Mouse (Mus musculus) spleen, adult 12 weeks (tissue): ENCODE measurements around the gene 4932438H23Rik.

Experiments
- DNase-seq: peaks from one replicate; pipeline ENCODE4 v3.0.0; 2022; ENCODE audit warnings: low spot score

4932438H23Rik gene

DNA sequence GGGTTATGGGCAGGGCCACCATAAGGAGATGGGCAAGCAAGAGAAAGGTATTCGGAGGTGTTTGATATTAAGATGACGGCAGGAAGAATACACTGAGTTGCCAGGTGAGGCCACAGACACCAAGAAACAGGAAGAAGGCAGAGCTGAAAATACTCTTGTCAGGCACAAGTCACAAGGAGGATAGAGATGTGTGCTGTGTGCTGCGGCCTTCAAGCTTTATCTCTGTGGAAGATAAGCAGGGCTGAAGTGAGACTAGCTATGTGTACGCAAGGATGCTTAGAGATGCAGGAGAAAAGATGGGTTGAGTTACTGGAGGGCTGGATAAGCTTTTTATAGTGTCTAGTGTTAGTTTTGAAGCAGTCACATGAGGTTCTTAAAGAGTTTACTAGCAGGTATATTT, 37.7 kb downstream of the 4932438H23Rik start:
- no peak for DNase-seq

- peak; percentile 26 for DNase-seq
These were observed 38.7 kb downstream of the 4932438H23Rik start for GRCm38 (mm10) chr16:91056043-91056821.

DNA sequence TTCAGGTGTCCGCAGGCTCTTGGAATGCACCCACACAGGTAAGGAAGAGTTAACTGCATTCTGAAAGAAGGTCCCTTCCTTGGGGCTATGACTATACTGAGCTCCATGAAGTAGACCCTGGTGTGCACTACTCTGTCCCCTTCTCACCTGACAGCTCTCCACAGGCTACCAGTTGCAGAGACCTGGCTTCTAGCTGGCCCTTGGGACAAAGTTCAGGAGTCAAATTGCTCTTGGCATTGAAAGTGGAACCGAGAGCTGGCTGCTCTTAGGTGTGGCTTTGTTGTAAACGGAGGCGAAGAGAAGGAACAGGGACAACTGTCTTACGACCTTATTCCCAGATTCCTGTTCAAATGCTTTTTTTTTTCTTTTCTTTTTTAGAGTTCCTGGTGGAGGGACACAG, 39.8 kb downstream of the 4932438H23Rik start:
- no peak for DNase-seq

DNA sequence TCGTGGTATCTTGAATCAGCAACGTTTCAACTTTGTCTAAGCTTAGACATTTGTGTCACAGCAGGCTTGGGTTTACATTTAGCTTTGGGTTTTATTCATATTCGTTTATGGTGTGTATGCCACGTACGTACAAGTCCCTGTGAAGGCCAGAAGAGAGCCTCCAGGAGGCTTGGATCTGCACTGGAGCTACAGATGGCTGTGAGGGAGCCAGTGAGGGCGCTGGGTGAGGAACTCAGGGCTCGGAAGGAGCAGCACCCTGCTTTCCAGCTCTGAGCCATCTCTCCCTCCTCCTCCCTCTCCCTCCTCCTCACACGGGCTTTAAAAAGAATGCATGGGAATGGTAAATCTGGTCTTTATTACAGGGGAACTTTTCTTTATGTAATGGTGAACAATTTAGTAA, 41.3 kb downstream of the 4932438H23Rik start:
- DNase-seq: no peak

- DNase-seq: peak; percentile 51
These were observed 49.4 kb downstream of the 4932438H23Rik start for GRCm38 (mm10) chr16:91045511-91045910.

DNA sequence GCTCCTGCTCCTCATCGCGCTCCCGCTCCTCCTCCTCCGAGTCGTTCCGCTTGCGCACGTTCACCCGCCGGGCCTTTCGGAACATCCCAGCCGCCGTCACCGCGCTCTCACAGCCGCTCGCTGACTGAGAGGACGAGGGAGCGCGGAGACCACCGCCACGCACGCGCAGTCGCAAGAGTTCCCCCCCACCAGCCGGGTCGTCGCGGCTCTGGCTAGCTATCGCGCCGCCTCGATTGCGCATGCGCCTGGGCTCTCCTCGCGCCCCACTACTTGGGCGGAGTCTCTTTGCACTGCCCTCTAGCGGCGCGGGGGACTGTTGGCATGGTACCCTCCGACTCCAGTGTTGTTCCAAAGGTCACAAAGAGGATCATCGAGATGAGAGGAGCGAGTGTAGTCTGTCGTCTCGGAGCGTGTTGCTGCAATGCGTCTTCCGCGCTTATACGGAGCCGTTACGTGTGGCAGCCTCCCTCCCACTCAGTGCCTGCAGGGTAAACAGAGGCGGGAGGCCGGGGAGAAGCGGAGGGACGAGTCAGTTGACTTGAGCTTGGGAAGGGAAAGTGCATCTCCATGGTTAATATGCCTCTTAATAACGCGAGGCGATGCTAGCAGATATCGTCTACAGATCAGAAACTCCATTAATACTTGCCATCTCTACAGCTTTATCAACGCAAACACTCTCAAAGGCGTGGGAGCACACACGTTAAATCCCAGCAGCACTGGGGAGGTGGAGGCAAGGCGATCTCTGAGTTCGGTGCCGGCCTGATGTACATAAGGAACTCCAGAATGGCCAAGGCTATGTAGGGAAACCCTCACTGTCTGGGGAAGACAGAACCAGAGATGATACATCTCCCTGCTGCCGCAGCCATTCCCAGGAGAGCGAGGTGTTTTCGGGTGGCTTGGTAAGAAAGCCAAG, 50.4 kb downstream of the 4932438H23Rik start, which contains the start of gene Paxbp1:
Gene Paxbp1, minus strand, starts transcription at position 274 of the 913 bp plus-strand sequence.
- peak; percentile 89 for DNase-seq

DNA sequence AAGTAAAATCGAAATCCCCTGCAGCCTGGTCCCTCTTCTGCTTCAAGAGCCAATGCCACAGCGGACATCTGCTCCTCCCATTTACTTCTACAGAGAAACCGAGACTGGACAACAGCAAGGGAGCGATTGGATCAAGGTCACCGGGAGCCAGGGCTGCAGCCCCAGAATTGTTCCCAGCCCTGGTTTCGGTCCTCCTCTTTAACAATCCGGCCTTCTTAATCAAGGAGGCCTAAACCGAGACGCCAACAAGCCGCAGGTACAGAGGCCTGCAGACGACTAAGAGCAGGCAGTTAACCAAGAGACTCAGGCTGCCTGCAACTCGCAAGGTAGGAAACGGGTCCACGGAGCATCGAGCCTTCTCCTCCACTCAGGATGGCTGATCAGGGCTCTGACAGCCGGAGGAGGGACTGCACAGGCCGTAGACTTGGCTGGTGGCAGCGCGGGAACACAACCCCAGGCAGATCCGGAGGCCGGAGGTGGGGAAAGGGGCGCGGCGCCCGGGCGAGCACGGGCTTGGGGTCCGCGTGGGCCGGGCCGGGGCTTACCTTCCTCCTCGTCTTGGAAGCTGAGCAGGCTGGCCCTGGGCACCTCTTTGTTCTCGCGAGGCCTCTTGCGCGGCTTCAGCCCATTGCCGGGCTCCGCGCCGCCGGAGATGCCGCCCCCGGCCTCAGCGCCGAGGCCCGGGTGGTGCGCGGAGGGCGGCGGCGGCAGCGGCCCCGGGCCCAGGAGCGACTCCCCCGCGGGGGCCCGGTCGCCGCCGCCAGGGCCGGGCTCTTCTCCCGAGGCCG, 51.3 kb downstream of the 4932438H23Rik start:
- DNase-seq: peak; percentile 50

DNA sequence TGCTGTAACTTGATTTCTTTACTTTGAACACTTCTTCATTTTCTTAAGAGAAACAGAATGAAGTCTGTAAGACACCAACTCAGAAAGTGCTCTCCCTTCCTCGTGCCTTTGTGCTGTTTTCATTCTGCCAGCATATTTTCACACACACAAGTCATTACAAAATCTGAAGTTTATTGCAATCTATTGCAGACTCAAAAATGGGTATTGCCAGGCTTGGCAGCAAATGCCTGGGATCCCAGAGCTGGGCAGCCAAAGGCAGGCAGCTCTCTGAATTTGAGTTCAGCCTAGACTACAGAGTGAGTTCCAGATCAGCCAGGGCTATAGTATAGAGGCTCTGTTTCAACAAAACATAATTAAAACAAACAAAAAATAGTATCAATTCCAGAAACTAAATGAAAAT, 52.3 kb downstream of the 4932438H23Rik start:
- no peak for DNase-seq

- DNase-seq: no peak
These were observed 59.1 kb downstream of the 4932438H23Rik start for GRCm38 (mm10) chr16:91035866-91036265.

GRCm38 (mm10) chr16:91030751-91031150, 64.2 kb downstream of the 4932438H23Rik start:
- DNase-seq: no peak

GRCm38 (mm10) chr16:91029901-91030300, 65.0 kb downstream of the 4932438H23Rik start:
- no peak for DNase-seq

DNA sequence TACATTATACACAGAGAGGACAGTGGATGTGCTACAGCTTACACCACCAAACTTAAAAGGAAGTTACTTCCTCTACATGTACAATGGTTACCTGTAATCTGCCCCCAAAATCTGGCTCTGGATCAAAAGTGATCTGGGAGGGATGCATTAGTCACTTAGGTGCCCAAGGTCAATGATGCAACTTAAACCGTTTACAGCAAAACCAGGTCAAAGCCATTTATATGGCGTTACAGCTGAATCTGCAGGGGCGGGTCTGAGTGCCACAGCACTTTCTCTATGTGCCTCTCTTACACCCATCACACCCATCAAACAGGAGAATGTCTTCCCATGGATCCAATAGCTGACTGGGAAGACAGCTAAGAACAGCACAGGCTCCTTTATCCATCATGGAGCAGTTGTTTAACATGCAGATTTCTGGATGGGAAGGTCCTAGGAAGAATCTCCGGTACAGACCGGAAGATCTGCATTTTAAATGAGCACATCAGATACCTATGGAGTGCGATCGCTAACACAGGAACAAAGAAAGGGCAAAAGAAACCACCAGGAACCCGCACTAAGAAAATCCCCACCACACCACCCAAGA, 65.7 kb downstream of the 4932438H23Rik start:
- no peak for DNase-seq

GRCm38 (mm10) chr16:91026290-91026689, 68.6 kb downstream of the 4932438H23Rik start:
- DNase-seq: no peak

GRCm38 (mm10) chr16:91023384-91023783, 71.5 kb downstream of the 4932438H23Rik start:
- DNase-seq: no peak

GRCm38 (mm10) chr16:91020842-91021483, 74.0 kb downstream of the 4932438H23Rik start:
- no peak for DNase-seq

DNA sequence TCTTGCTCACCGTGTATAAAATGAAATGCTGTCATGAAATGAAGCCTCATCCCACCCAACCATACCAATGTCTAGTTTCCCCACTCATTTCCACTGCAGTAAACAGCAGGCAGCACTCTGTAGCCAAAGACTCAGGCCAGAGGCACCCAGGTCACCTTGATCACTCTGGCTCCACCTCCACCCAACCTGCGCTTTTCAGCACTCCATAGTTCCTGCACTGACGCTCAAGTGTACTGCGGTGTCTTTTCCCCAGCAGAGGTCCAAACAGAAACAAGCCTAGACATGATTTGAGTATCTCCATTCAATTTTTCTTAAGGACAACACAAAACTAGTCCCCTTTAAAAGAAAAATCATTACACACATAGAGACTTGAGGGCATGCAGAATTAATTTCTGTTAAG, 75.4 kb downstream of the 4932438H23Rik start:
- no peak for DNase-seq

DNA sequence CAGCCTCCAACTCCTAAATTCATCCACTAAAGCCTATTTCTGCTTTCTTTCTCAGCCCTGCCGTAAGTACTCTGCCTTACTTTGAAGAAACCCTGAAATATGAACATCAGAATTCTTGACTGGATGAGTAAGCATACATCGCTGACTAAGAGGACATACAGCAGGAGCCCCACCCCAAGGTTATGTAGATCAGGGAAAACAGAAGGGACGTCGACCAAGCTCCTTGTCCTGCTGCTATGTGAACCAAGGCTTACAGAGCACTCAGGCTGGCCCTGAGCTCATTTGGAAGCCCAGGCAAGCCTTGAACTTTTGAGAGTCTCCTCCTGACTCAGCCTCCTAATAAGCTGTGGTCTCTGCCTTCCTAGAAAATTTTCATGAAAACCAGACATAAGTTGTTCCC, 79.2 kb downstream of the 4932438H23Rik start:
- DNase-seq: no peak

GRCm38 (mm10) chr16:91011847-91012246, 83.1 kb downstream of the 4932438H23Rik start:
- no peak for DNase-seq

GRCm38 (mm10) chr16:91011021-91011683, 83.8 kb downstream of the 4932438H23Rik start, which contains the start of gene Synj1:
Gene Synj1 (minus strand): TSS chr16:91011308.
- DNase-seq: peak; percentile 87

- peak; percentile 27 for DNase-seq
These were observed 84.3 kb downstream of the 4932438H23Rik start for GRCm38 (mm10) chr16:91010581-91011020.
